Mouse (Mus musculus): Measurements from ENCODE around the gene Olfr968. TPM values are rescaled to one million over a fixed set of nuclear protein-coding genes. Genes with fewer than 3 reads are reported as not detected.

The Olfr968 gene
- polyA plus RNA-seq (2012; rRNA removed): not detected in 2 replicates

DNA sequence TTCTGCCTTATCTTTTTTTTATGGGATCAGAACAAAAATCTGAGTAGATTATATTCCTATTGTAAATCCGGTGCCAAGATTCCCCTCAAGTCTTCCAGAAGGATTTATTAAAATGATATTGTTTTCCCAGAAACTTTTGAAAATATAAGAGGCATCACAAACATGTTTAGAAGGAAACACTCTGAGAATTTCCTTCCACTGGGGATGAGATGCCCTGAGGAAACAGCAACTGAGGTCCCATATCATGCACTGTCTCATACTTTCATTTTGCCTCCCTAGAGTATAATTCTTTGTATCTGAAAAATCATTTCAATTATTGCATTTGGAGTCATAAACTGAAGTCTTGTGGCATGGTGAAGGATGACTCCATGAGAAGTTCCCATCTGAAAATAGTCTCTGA is at the start of gene Olfr968:
Olfr968 (minus strand) TSS at position 101 of the 400 bp plus-strand sequence.
- WGBS: 94% methylated on average over 1 of the region's 1 CpGs
- Histone ChIP-seq H3K27ac (ENCODE audit: control insufficient read depth, insufficient read depth, low read length) (no peak within 1 kb of the TSS), H3K4me3 (ENCODE audit: control insufficient read depth, insufficient read depth, low read length) (no peak within 1 kb of the TSS), H3K36me3 (ENCODE audit: control insufficient read depth, insufficient read depth, low read length) (no peaks in the 10 kb centered on the region), H3K27me3 (ENCODE audit: control insufficient read depth, insufficient read depth, low read length) (no peaks in the 10 kb centered on the region), H3K4me1 (replicated peaks; ENCODE audit: control insufficient read depth, insufficient read depth, low read length) (no peaks in the 10 kb centered on the region)
- TF ChIP-seq CTCF (IDR thresholded peaks at IDR 0.05; ENCODE audit: borderline replicate concordance, control insufficient read depth, extremely low read depth, insufficient read depth, low read length, poor library complexity): no peak
- TF ChIP-seq POLR2A (IDR thresholded peaks at IDR 0.05; ENCODE audit: control insufficient read depth, extremely low read depth, insufficient read depth, low read length, poor library complexity): no peak
- DNase-seq: no peak

DNA sequence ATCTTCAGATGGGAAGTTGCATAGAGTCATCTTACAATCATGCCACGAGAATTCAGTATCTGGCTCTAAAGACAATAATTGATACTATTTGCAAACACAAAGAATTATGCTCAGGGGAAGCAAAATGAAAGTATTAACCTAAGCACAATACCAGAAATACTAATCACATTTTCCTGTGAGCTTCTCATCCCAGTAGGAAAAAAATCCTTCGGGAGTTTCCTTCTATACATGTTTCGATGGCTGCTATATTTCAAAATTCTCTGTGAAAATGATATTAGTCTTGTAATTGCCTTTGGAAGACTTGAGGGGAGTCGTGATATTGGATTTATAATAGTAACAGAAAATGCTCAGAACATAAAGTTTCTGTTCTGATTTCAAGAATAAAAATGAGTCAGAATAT is 25.5 kb upstream of the Olfr968 start, which contains the start of gene Olfr970:
Olfr970 (plus strand) TSS at position 301 of the 400 bp plus-strand sequence.
- no peaks in the 10 kb centered on the region for H3K4me1 ChIP-seq (replicated peaks; ENCODE audit: control insufficient read depth, insufficient read depth, low read length)
- no peak within 1 kb of the TSS for H3K4me3 ChIP-seq (ENCODE audit: control insufficient read depth, insufficient read depth, low read length)
- TF ChIP-seq CTCF (IDR thresholded peaks at IDR 0.05; ENCODE audit: borderline replicate concordance, control insufficient read depth, extremely low read depth, insufficient read depth, low read length, poor library complexity): no peak
- TF ChIP-seq POLR2A (IDR thresholded peaks at IDR 0.05; ENCODE audit: control insufficient read depth, extremely low read depth, insufficient read depth, low read length, poor library complexity): no peak
- WGBS: 86% methylated on average over 4 of the region's 4 CpGs
- DNase-seq: no peak
- H3K36me3 ChIP-seq (ENCODE audit: control insufficient read depth, insufficient read depth, low read length): no peaks in the 10 kb centered on the region
- H3K27ac ChIP-seq (ENCODE audit: control insufficient read depth, insufficient read depth, low read length): no peak within 1 kb of the TSS
- no peaks in the 10 kb centered on the region for H3K27me3 ChIP-seq (ENCODE audit: control insufficient read depth, insufficient read depth, low read length)

DNA sequence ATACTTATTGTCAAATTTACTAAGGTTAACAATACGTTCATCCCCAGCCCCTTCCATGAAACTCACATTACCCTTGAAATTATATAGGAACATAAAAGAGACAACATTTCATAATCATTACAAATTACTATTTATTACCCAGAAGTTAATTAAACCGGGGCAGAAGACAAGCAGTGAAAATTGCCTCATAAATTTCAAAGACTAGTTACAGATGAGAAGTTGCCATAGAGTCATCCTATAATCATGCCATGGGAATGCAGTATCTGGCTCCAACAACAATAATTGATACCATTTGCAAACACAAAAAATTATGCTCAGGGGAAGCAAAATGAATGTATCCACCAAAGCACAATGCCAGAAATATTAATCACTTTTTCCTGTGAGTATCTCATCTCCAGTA is 7.5 kb upstream of the Olfr968 start, which contains the start of gene Olfr969:
Olfr969 (plus strand) TSS at position 388 of the 400 bp plus-strand sequence.
- H3K27ac ChIP-seq (ENCODE audit: control insufficient read depth, insufficient read depth, low read length): no peak within 1 kb of the TSS
- DNase-seq: no peak
- TF ChIP-seq POLR2A (IDR thresholded peaks at IDR 0.05; ENCODE audit: control insufficient read depth, extremely low read depth, insufficient read depth, low read length, poor library complexity) (no peak), CTCF (IDR thresholded peaks at IDR 0.05; ENCODE audit: borderline replicate concordance, control insufficient read depth, extremely low read depth, insufficient read depth, low read length, poor library complexity) (no peak)
- H3K36me3 ChIP-seq (ENCODE audit: control insufficient read depth, insufficient read depth, low read length): no peaks in the 10 kb centered on the region
- no peaks in the 10 kb centered on the region for H3K27me3 ChIP-seq (ENCODE audit: control insufficient read depth, insufficient read depth, low read length)
- H3K4me3 ChIP-seq (ENCODE audit: control insufficient read depth, insufficient read depth, low read length): no peak within 1 kb of the TSS
- 74% methylated on average over 2 of the region's 2 CpGs for WGBS
- H3K4me1 ChIP-seq (replicated peaks; ENCODE audit: control insufficient read depth, insufficient read depth, low read length): no peaks in the 10 kb centered on the region

DNA sequence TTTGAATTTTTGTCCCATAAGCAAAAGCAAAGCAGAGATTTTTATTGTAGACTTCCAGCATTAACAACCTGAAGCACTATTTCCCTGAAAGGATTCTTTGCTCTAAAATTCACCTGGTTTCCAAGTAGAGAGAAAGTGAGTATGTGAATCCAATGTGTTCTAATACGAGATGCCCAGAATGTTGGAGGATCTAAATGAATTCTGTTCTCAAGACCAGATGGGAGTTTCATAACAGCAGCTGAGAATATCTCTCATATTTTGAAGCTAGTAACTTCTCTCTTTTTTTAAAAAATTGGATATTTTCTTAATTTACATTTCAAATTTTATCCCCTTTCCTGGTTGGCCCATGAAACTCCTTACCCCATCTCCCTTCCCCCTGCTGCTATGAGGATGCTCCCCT is 36.6 kb downstream of the Olfr968 start:
- Histone ChIP-seq H3K36me3 (ENCODE audit: control insufficient read depth, insufficient read depth, low read length) (no peaks in the 10 kb centered on the region), H3K4me1 (replicated peaks; ENCODE audit: control insufficient read depth, insufficient read depth, low read length) (no peaks in the 10 kb centered on the region), H3K4me3 (ENCODE audit: control insufficient read depth, insufficient read depth, low read length) (no peak overlapping the region), H3K27ac (ENCODE audit: control insufficient read depth, insufficient read depth, low read length) (no peak overlapping the region), H3K27me3 (ENCODE audit: control insufficient read depth, insufficient read depth, low read length) (no peaks in the 10 kb centered on the region)
- DNase-seq: no peak
- WGBS: 86% methylated on average over 1 of the region's 1 CpGs
- TF ChIP-seq CTCF (IDR thresholded peaks at IDR 0.05; ENCODE audit: borderline replicate concordance, control insufficient read depth, extremely low read depth, insufficient read depth, low read length, poor library complexity): no peak
- no peak for TF ChIP-seq POLR2A (IDR thresholded peaks at IDR 0.05; ENCODE audit: control insufficient read depth, extremely low read depth, insufficient read depth, low read length, poor library complexity)

DNA sequence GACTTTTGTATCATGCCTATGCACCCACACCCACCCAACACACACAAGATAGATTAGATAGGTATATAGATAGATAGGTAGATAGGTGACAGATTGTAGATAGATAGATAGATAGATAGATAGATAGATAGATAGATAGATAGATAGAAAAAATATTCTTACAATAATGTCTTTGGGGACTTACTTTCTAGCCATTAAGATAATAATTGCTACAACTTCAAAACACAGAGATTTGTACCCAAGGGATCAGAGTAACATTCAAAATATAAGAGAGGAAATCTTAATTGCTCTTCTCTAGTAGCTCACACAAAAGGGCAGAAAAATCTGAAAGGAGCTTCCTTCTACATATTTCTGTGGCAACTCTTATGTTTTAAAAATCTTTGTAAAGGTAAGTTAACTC is 37.1 kb downstream of the Olfr968 start, which contains the start of gene Olfr967:
Olfr967 (plus strand) TSS at position 301 of the 400 bp plus-strand sequence.
- Histone ChIP-seq H3K4me1 (replicated peaks; ENCODE audit: control insufficient read depth, insufficient read depth, low read length) (no peaks in the 10 kb centered on the region), H3K27me3 (ENCODE audit: control insufficient read depth, insufficient read depth, low read length) (no peaks in the 10 kb centered on the region), H3K4me3 (ENCODE audit: control insufficient read depth, insufficient read depth, low read length) (no peak within 1 kb of the TSS), H3K27ac (ENCODE audit: control insufficient read depth, insufficient read depth, low read length) (no peak within 1 kb of the TSS), H3K36me3 (ENCODE audit: control insufficient read depth, insufficient read depth, low read length) (no peaks in the 10 kb centered on the region)
- no peak for TF ChIP-seq POLR2A (IDR thresholded peaks at IDR 0.05; ENCODE audit: control insufficient read depth, extremely low read depth, insufficient read depth, low read length, poor library complexity)
- no peak for TF ChIP-seq CTCF (IDR thresholded peaks at IDR 0.05; ENCODE audit: borderline replicate concordance, control insufficient read depth, extremely low read depth, insufficient read depth, low read length, poor library complexity)
- DNase-seq: no peak

DNA sequence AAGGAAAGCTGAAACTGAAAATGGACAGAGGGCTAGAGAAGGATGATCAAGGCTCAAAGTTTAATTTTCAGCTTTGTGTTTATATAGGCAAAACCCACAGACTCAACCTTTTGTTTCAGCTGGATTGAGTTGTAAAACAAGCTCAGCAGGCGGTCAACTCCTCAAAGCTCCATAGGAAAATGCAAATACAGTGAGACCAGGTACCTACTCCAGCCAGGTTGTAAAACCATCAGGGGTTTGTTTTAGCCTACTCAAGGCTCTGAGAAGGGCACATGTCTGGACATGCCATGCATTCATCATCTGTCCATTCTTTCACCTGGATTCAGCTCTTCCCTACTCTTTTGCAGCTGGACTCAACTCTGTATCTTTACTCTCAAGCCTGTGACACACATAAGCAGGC is 42.3 kb downstream of the Olfr968 start:
- no peaks in the 10 kb centered on the region for H3K4me1 ChIP-seq (replicated peaks; ENCODE audit: control insufficient read depth, insufficient read depth, low read length)
- TF ChIP-seq POLR2A (IDR thresholded peaks at IDR 0.05; ENCODE audit: control insufficient read depth, extremely low read depth, insufficient read depth, low read length, poor library complexity) (no peak), CTCF (IDR thresholded peaks at IDR 0.05; ENCODE audit: borderline replicate concordance, control insufficient read depth, extremely low read depth, insufficient read depth, low read length, poor library complexity) (no peak)
- no peaks in the 10 kb centered on the region for H3K36me3 ChIP-seq (ENCODE audit: control insufficient read depth, insufficient read depth, low read length)
- no peak for DNase-seq
- no peak overlapping the region for H3K4me3 ChIP-seq (ENCODE audit: control insufficient read depth, insufficient read depth, low read length)
- no peaks in the 10 kb centered on the region for H3K27me3 ChIP-seq (ENCODE audit: control insufficient read depth, insufficient read depth, low read length)
- no peak overlapping the region for H3K27ac ChIP-seq (ENCODE audit: control insufficient read depth, insufficient read depth, low read length)
- 91% methylated on average over 1 of the region's 1 CpGs for WGBS

DNA sequence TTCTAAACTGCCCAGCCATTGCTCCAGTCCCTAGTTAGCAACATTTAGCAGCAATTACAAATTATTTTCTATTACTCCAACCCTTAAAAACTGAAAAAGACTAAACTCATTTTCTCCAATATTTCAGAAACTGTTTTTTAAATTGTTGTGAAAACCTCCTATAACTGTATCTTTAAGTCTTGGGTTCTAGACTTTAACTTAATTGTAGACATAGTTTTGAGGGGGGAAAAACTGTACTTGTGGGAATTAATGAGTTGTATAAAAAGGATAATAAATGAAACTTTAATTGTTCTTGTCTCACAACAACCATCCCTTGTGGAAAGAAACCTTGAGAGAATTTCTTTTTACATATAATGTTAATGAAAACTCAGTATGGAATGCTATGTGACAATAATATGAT is 52.4 kb downstream of the Olfr968 start, which contains the start of gene Olfr150:
Olfr150 (plus strand) TSS at position 301 of the 400 bp plus-strand sequence.
- TF ChIP-seq POLR2A (IDR thresholded peaks at IDR 0.05; ENCODE audit: control insufficient read depth, extremely low read depth, insufficient read depth, low read length, poor library complexity) (no peak), CTCF (IDR thresholded peaks at IDR 0.05; ENCODE audit: borderline replicate concordance, control insufficient read depth, extremely low read depth, insufficient read depth, low read length, poor library complexity) (no peak)
- H3K27ac ChIP-seq (ENCODE audit: control insufficient read depth, insufficient read depth, low read length): no peak within 1 kb of the TSS
- no peaks in the 10 kb centered on the region for H3K27me3 ChIP-seq (ENCODE audit: control insufficient read depth, insufficient read depth, low read length)
- H3K4me3 ChIP-seq (ENCODE audit: control insufficient read depth, insufficient read depth, low read length): no peak within 1 kb of the TSS
- H3K36me3 ChIP-seq (ENCODE audit: control insufficient read depth, insufficient read depth, low read length): no peaks in the 10 kb centered on the region
- no peak for DNase-seq
- no peaks in the 10 kb centered on the region for H3K4me1 ChIP-seq (replicated peaks; ENCODE audit: control insufficient read depth, insufficient read depth, low read length)

Other genes starting within 250 kb of the Olfr968 start
- not detected in 2 replicates for gene Olfr958, start 229.2 kb downstream of the Olfr968 start, polyA plus RNA-seq (2012; rRNA removed)
- gene Olfr959, start 207.7 kb downstream of the Olfr968 start, polyA plus RNA-seq (2012; rRNA removed): not detected in 2 replicates
- gene AW551984, start 178.8 kb downstream of the Olfr968 start, polyA plus RNA-seq (2012; rRNA removed): 0.63 and 1.1 TPM in 2 replicates
- gene Olfr148, start 172.6 kb downstream of the Olfr968 start, polyA plus RNA-seq (2012; rRNA removed): not detected in 2 replicates
- not detected in 2 replicates for gene Olfr960, start 161.9 kb downstream of the Olfr968 start, polyA plus RNA-seq (2012; rRNA removed)
- gene Olfr961, start 138.2 kb downstream of the Olfr968 start, polyA plus RNA-seq (2012; rRNA removed): not detected in 2 replicates
- gene Olfr963, start 116.0 kb downstream of the Olfr968 start, polyA plus RNA-seq (2012; rRNA removed): not detected in 2 replicates
- gene Olfr149, start 76.1 kb downstream of the Olfr968 start, polyA plus RNA-seq (2012; rRNA removed): not detected in 2 replicates
- not detected in 2 replicates for gene Olfr965, start 71.9 kb downstream of the Olfr968 start, polyA plus RNA-seq (2012; rRNA removed)
- not detected in 2 replicates for gene Olfr150, start 52.3 kb downstream of the Olfr968 start, polyA plus RNA-seq (2012; rRNA removed)
- gene Olfr967, start 37.0 kb downstream of the Olfr968 start, polyA plus RNA-seq (2012; rRNA removed): not detected in 2 replicates
- not detected in 2 replicates for gene Olfr969, start 7.7 kb upstream of the Olfr968 start, polyA plus RNA-seq (2012; rRNA removed)
- gene Olfr970, start 25.6 kb upstream of the Olfr968 start, polyA plus RNA-seq (2012; rRNA removed): not detected in 2 replicates
- gene Olfr971, start 53.6 kb upstream of the Olfr968 start, polyA plus RNA-seq (2012; rRNA removed): not detected in 2 replicates
- not detected in 2 replicates for gene Olfr972, start 83.2 kb upstream of the Olfr968 start, polyA plus RNA-seq (2012; rRNA removed)
- not detected in 2 replicates for gene Olfr229, start 124.1 kb upstream of the Olfr968 start, polyA plus RNA-seq (2012; rRNA removed)
- not detected in 2 replicates for gene Olfr974, start 154.2 kb upstream of the Olfr968 start, polyA plus RNA-seq (2012; rRNA removed)
- gene Olfr975, start 168.8 kb upstream of the Olfr968 start, polyA plus RNA-seq (2012; rRNA removed): not detected in 2 replicates
- gene Olfr976, start 177.9 kb upstream of the Olfr968 start, polyA plus RNA-seq (2012; rRNA removed): not detected in 2 replicates
- not detected in 2 replicates for gene Olfr978, start 208.9 kb upstream of the Olfr968 start, polyA plus RNA-seq (2012; rRNA removed)
- gene Olfr979, start 220.2 kb upstream of the Olfr968 start, polyA plus RNA-seq (2012; rRNA removed): not detected in 2 replicates
- gene Olfr980, start 226.3 kb upstream of the Olfr968 start, polyA plus RNA-seq (2012; rRNA removed): not detected in 2 replicates
- not detected in 2 replicates for gene Olfr981, start 238.2 kb upstream of the Olfr968 start, polyA plus RNA-seq (2012; rRNA removed)

Measured in thymus, adult 2 months (tissue).